Mouse (Mus musculus) lung, embryonic 15.5 days (tissue): ENCODE measurements around the gene Dpysl5. TPM values are rescaled to one million over a fixed set of nuclear protein-coding genes. Genes with fewer than 3 reads are reported as not detected.
A peak's percentile ranks its signal among the peaks of the same experiment; 100 is the strongest.

Experiments used
- ATAC-seq: fragments of 200-750 bp; cut with Nextera tagmentation; 2 replicates; pipeline ENCODE4 v1.8.0; 2017; ENCODE audit warnings: moderate number of reproducible peaks, borderline replicate concordance; ENCODE audit not compliant: low FRiP score, low TSS enrichment; ENCODE audit errors: extremely low read depth
- H3K27ac ChIP-seq: fragments of 300-500 bp; sonication (generic); 2 replicates; pipeline ENCODE4 v1.5.1; 2015; ENCODE audit warnings: moderate library complexity, mild to moderate bottlenecking, inconsistent platforms
- H3K27me3 ChIP-seq: fragments of 300-500 bp; sonication (generic); 2 replicates; pipeline ENCODE4 v1.6.1; 2015; ENCODE audit warnings: inconsistent platforms
- H3K36me3 ChIP-seq: fragments of 300-500 bp; sonication (generic); 2 replicates; pipeline ENCODE4 v1.6.1; 2015; ENCODE audit warnings: inconsistent platforms
- H3K4me1 ChIP-seq: fragments of 300-500 bp; sonication (generic); 2 replicates; pipeline ENCODE4 v1.6.1; 2015; ENCODE audit warnings: inconsistent platforms
- H3K4me2 ChIP-seq: fragments of 300-500 bp; sonication (generic); 2 replicates; pipeline ENCODE4 v1.6.1; 2015; ENCODE audit warnings: inconsistent platforms, mild to moderate bottlenecking, moderate library complexity
- H3K4me3 ChIP-seq: fragments of 300-500 bp; sonication (generic); 2 replicates; pipeline ENCODE4 v1.5.1; 2015; ENCODE audit warnings: mild to moderate bottlenecking, inconsistent platforms
- H3K9ac ChIP-seq: fragments of 300-500 bp; sonication (generic); 2 replicates; pipeline ENCODE4 v1.6.1; 2015; ENCODE audit warnings: inconsistent platforms
- H3K9me3 ChIP-seq: fragments of 300-500 bp; sonication (generic); 2 replicates; pipeline ENCODE4 v1.6.1; 2016; ENCODE audit warnings: inconsistent platforms
- WGBS: fragments of 180-500 bp; shearing (Covaris S2); methylation state at CpG from one replicate; pipeline ENCODE4 v1.1.7; 2015; 5-methylcytosine and 5-hydroxymethylcytosine counted together
- polyA plus RNA-seq: library from polyadenylated mRNA; unstranded; fragments of >200 nt; fragmentation: Nextera tagmentation; extraction: Ambion mirVana; gene quantifications from 2 replicates; pipeline ENCODE4 v1.2.1, GENCODE M21; 2015

Dpysl5 gene
- polyA plus RNA-seq, 1 experiment from 2014 or later = 5.3 TPM

- Histone ChIP-seq H3K9ac (no peak overlapping the region), H3K4me3 (no peak overlapping the region), H3K4me1 (0 out of 2 replicates have a peak, but pooled peaks cover 7% of the 10 kb centered on the region), H3K27ac (no peak overlapping the region), H3K36me3 (no peaks in the 10 kb centered on the region), H3K4me2 (no peak overlapping the region), H3K27me3 (no peaks in the 10 kb centered on the region; the same call in 1 of the 2 replicates), H3K9me3 (no peaks in the 10 kb centered on the region)
- ATAC-seq = no peak
- 6% methylated on average over 3 of the region's 3 CpGs for WGBS
Measured at GRCm38 (mm10) chr5:30806106-30806505, 94.7 kb downstream of the Dpysl5 start.

- Histone ChIP-seq H3K4me1 (peaks cover 22% of the 10 kb centered on the region), H3K36me3 (no peaks in the 10 kb centered on the region), H3K4me3 (peak within 1 kb of the TSS; percentile 70), H3K9ac (peak within 1 kb of the TSS; percentile 73), H3K4me2 (peak within 1 kb of the TSS; percentile 81), H3K27ac (no peak within 1 kb of the TSS; the same call in 1 of the 2 replicates), H3K9me3 (no peaks in the 10 kb centered on the region), H3K27me3 (no peaks in the 10 kb centered on the region; the same call in 1 of the 2 replicates)
- ATAC-seq = peak; percentile 89
- under 1% methylated on average over 59 of the region's 59 CpGs for WGBS
Measured at GRCm38 (mm10) chr5:30814424-30815119, 103.2 kb downstream of the Dpysl5 start, which contains the start of gene Mapre3. Gene Mapre3, plus strand, starts transcription at chr5:30814641.

- H3K27ac ChIP-seq = no peak overlapping the region; the same call in 1 of the 2 replicates
- 4% methylated on average over 7 of the region's 7 CpGs for WGBS
- peak overlapping the region; percentile 70 for H3K4me3 ChIP-seq
- H3K27me3 ChIP-seq = no peaks in the 10 kb centered on the region; the same call in 1 of the 2 replicates
- ATAC-seq = no peak
- peak overlapping the region; percentile 73 for H3K9ac ChIP-seq
- no peaks in the 10 kb centered on the region for H3K36me3 ChIP-seq
- H3K9me3 ChIP-seq = no peaks in the 10 kb centered on the region
- H3K4me1 ChIP-seq = peaks cover 22% of the 10 kb centered on the region
- peak overlapping the region; percentile 81 for H3K4me2 ChIP-seq
Measured at GRCm38 (mm10) chr5:30815120-30815465, 103.7 kb downstream of the Dpysl5 start.

- Histone ChIP-seq H3K9ac (no peak overlapping the region), H3K4me1 (peaks cover 22% of the 10 kb centered on the region), H3K9me3 (no peaks in the 10 kb centered on the region), H3K36me3 (no peaks in the 10 kb centered on the region), H3K4me2 (no peak overlapping the region), H3K27me3 (no peaks in the 10 kb centered on the region), H3K4me3 (no peak overlapping the region), H3K27ac (no peak overlapping the region)
- no peak for ATAC-seq
- WGBS = 50% methylated on average over 8 of the region's 8 CpGs
Measured at GRCm38 (mm10) chr5:30816261-30816791, 105.0 kb downstream of the Dpysl5 start.

- Histone ChIP-seq H3K27me3 (no peaks in the 10 kb centered on the region), H3K27ac (no peak overlapping the region), H3K4me3 (no peak overlapping the region), H3K9me3 (no peaks in the 10 kb centered on the region), H3K9ac (no peak overlapping the region), H3K4me1 (peaks cover 19% of the 10 kb centered on the region), H3K4me2 (no peak overlapping the region), H3K36me3 (no peaks in the 10 kb centered on the region)
- no peak for ATAC-seq
- 88% methylated on average over 8 of the region's 8 CpGs for WGBS
Measured at GRCm38 (mm10) chr5:30818758-30819309, 107.5 kb downstream of the Dpysl5 start.

GRCm38 (mm10) chr5:30822689-30823088 is 111.3 kb downstream of the Dpysl5 start:
- H3K4me2 ChIP-seq = no peak overlapping the region
- ATAC-seq = no peak
- no peaks in the 10 kb centered on the region for H3K9me3 ChIP-seq
- no peaks in the 10 kb centered on the region for H3K27me3 ChIP-seq
- H3K9ac ChIP-seq = no peak overlapping the region
- no peak overlapping the region for H3K27ac ChIP-seq
- no peaks in the 10 kb centered on the region for H3K36me3 ChIP-seq
- no peaks in the 10 kb centered on the region for H3K4me1 ChIP-seq
- H3K4me3 ChIP-seq = no peak overlapping the region
- 66% methylated on average over 5 of the region's 5 CpGs for WGBS

- WGBS = 91% methylated on average over 3 of the region's 3 CpGs
Measured at GRCm38 (mm10) chr5:30823091-30823490, 111.7 kb downstream of the Dpysl5 start.

GRCm38 (mm10) chr5:30824124-30824988 is 113.0 kb downstream of the Dpysl5 start:
- no peaks in the 10 kb centered on the region for H3K9me3 ChIP-seq
- 87% methylated on average over 11 of the region's 11 CpGs for WGBS
- H3K9ac ChIP-seq = no peak overlapping the region
- ATAC-seq = no peak
- no peaks in the 10 kb centered on the region for H3K27me3 ChIP-seq
- H3K27ac ChIP-seq = no peak overlapping the region
- H3K4me3 ChIP-seq = no peak overlapping the region
- H3K4me1 ChIP-seq = no peaks in the 10 kb centered on the region
- H3K4me2 ChIP-seq = no peak overlapping the region
- H3K36me3 ChIP-seq = no peaks in the 10 kb centered on the region

More at GRCm38 (mm10) chr5:30823091-30823490, 111.7 kb downstream of the Dpysl5 start:
- Histone ChIP-seq H3K9me3 (no peaks in the 10 kb centered on the region), H3K27ac (no peak overlapping the region), H3K9ac (no peak overlapping the region), H3K27me3 (no peaks in the 10 kb centered on the region), H3K4me2 (no peak overlapping the region), H3K36me3 (no peaks in the 10 kb centered on the region), H3K4me1 (no peaks in the 10 kb centered on the region), H3K4me3 (no peak overlapping the region)
- ATAC-seq = no peak

GRCm38 (mm10) chr5:30825166-30825565 is 113.8 kb downstream of the Dpysl5 start:
- Histone ChIP-seq H3K27me3 (no peaks in the 10 kb centered on the region), H3K4me2 (no peak overlapping the region), H3K9me3 (no peaks in the 10 kb centered on the region), H3K4me3 (no peak overlapping the region), H3K27ac (no peak overlapping the region), H3K36me3 (no peaks in the 10 kb centered on the region), H3K4me1 (no peaks in the 10 kb centered on the region), H3K9ac (no peak overlapping the region)
- no peak for ATAC-seq
- WGBS = 54% methylated on average over 10 of the region's 10 CpGs

- Histone ChIP-seq H3K4me3 (no peak overlapping the region), H3K4me2 (no peak overlapping the region), H3K9ac (no peak overlapping the region), H3K27me3 (no peaks in the 10 kb centered on the region), H3K9me3 (no peaks in the 10 kb centered on the region), H3K4me1 (no peaks in the 10 kb centered on the region), H3K36me3 (no peaks in the 10 kb centered on the region), H3K27ac (no peak overlapping the region)
- no peak for ATAC-seq
- WGBS = 77% methylated on average over 6 of the region's 6 CpGs
Measured at GRCm38 (mm10) chr5:30825821-30826220, 114.5 kb downstream of the Dpysl5 start.

- H3K27ac ChIP-seq = no peak overlapping the region
Measured at GRCm38 (mm10) chr5:30833416-30833815, 122.1 kb downstream of the Dpysl5 start.

More at GRCm38 (mm10) chr5:30833416-30833815, 122.1 kb downstream of the Dpysl5 start:
- H3K9me3 ChIP-seq = no peaks in the 10 kb centered on the region
- no peak for ATAC-seq
- H3K4me2 ChIP-seq = no peak overlapping the region
- WGBS = 88% methylated on average over 3 of the region's 3 CpGs
- H3K9ac ChIP-seq = no peak overlapping the region
- H3K4me1 ChIP-seq = no peaks in the 10 kb centered on the region
- H3K27me3 ChIP-seq = no peaks in the 10 kb centered on the region
- H3K4me3 ChIP-seq = no peak overlapping the region
- H3K36me3 ChIP-seq = no peaks in the 10 kb centered on the region
